Mouse (Mus musculus): ENCODE results near the gene Acbd4. TPM values are rescaled to one million over a fixed set of nuclear protein-coding genes. Genes with fewer than 3 reads are reported as not detected.

Acbd4 gene
- total and polyA plus RNA-seq, 3 experiments: 16.6 to 18.3 TPM; not detected in 1

DNA sequence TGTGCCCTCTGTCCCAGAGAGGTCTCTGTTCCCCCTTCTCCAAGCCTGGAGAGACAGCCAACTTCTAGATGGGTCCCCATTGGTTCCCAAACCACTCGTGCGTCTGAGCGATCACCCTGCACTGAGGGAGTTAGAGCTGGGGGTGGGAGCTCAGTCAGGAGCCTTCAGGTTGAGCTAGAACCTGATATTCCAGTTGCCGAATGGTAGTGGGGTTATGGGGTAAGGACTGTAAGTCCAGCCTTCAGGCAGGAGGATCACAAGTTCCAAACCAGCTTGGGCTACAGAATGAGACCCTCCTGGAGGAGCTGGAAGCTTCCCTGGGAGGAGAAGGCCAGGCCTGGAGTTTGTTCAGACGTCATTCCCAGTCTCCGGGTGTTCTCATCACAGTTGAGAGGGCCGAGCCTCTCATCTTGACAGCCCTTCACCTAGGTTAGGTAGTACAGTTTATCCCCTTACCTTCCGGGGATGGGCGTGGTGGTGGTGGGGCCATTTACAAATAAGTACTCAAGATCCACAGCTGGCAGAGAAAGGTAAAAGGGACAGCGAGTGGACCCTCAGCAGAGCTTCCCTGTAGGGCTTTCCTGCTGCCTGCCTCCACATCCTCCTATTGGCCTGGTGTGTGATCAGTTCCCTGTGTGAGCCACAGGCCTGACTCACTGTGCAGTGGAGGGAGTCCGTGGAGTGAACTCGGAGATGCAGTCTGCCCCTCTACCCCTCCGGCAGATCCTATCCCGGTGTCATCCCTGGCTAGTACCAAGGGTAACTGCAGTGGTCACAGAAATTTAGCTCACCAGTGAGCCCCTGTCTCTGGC, 38.7 kb downstream of the Acbd4 start (continued):
- TF ChIP-seq RAD21 (IDR thresholded peaks at IDR 0.05; ENCODE audit: low read depth, low read length): no peak

DNA sequence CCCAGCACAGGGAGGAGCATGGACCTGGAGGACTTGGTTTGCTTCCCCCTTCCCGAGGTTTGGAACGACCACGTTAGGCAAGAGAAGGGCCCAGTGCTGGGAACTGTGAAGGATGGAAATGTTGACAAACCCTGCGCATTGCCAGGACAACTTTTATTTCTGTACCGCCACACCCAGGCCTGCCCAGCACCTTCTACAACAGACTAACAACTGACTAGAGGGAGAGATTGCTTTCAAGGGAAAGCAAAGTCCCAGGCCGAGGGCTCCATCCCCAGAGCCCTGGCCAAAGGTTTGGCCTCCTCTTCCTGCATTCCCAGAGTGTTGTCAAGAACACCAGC, 39.2 kb downstream of the Acbd4 start:
- peaks cover 0 to 10% of the 10 kb centered on the region in 2 experiments; a peak in 2 of 4 replicates for H3K36me3 ChIP-seq (ENCODE audit: control insufficient read depth in 1 of 2, insufficient read depth in 2 of 2, low read length in 2 of 2)
- no peak overlapping the region for H3K27ac ChIP-seq (ENCODE audit: control insufficient read depth, low read depth, low read length)
- no peaks in the 10 kb centered on the region for H3K9me3 ChIP-seq (replicated peaks; ENCODE audit: insufficient read depth, low read length)
- H3K4me1 ChIP-seq (ENCODE audit: control insufficient read depth in 1 of 2, insufficient read depth in 2 of 2, low read length in 2 of 2): peaks cover 5 to 11% of the 10 kb centered on the region in 2 experiments
- no peaks in the 10 kb centered on the region for H3K27me3 ChIP-seq (ENCODE audit: control insufficient read depth in 1 of 2, insufficient read depth in 2 of 2, low read length in 2 of 2)
- no peak overlapping the region for H3K9ac ChIP-seq (ENCODE audit: control insufficient read depth, low read depth, low read length, poor library complexity, severe bottlenecking)
- H3K79me2 ChIP-seq (ENCODE audit: control insufficient read depth, insufficient read depth, low read length, poor library complexity): no peaks in the 10 kb centered on the region
- DNase-seq (ENCODE audit: low read depth, low spot score): no peak
- TF ChIP-seq ZC3H11A (IDR thresholded peaks at IDR 0.05; ENCODE audit: low read depth, low read length) (no peak), POLR2AphosphoS5 (IDR thresholded peaks at IDR 0.05; ENCODE audit: borderline replicate concordance, low read depth, low read length) (no peak), GATA1 (IDR thresholded peaks at IDR 0.05; ENCODE audit: low read depth, low read length) (no peak), JUND (IDR thresholded peaks at IDR 0.05; ENCODE audit: low read depth, low read length) (no peak), MXI1 (IDR thresholded peaks at IDR 0.05; ENCODE audit: low read depth, low read length) (no peak), GABPA (IDR thresholded peaks at IDR 0.05; ENCODE audit: low read depth, low read length) (no peak), UBTF (IDR thresholded peaks at IDR 0.05; ENCODE audit: borderline replicate concordance, insufficient read depth, low read depth, low read length) (no peak), CHD2 (IDR thresholded peaks at IDR 0.05; ENCODE audit: low read length) (no peak), TAL1 (IDR thresholded peaks at IDR 0.05; ENCODE audit: low read length) (no peak), MAX (IDR thresholded peaks at IDR 0.05; ENCODE audit: low read length) (no peak), HCFC1 (IDR thresholded peaks at IDR 0.05; ENCODE audit: low read depth, low read length) (no peak), ELF1 (IDR thresholded peaks at IDR 0.05; ENCODE audit: low read depth, low read length) (no peak), ZKSCAN1 (IDR thresholded peaks at IDR 0.05; ENCODE audit: low read depth, low read length) (no peak), MYC (IDR thresholded peaks at IDR 0.05; ENCODE audit: low read depth, low read length) (no peak), MAFK (IDR thresholded peaks at IDR 0.05; ENCODE audit: borderline replicate concordance, low read depth, low read length) (no peak), POLR2A (IDR thresholded peaks at IDR 0.05; ENCODE audit: control insufficient read depth in 1 of 2, insufficient read depth in 1 of 2, low read depth in 1 of 2, low read length in 2 of 2, poor library complexity in 1 of 2) (no peak), NELFE (IDR thresholded peaks at IDR 0.05; ENCODE audit: low read depth, low read length) (no peak), TCF12 (IDR thresholded peaks at IDR 0.05; ENCODE audit: low read depth, low read length) (no peak), RAD21 (IDR thresholded peaks at IDR 0.05; ENCODE audit: low read depth, low read length) (no peak)
- no peak overlapping the region for H3K4me3 ChIP-seq (ENCODE audit: control insufficient read depth in 1 of 2, insufficient read depth in 1 of 2, low read depth in 2 of 2, low read length in 2 of 2)

All from MEL (cell line).